Mouse (Mus musculus) ES-E14 (cell line): ENCODE results near the gene Ralb. TPM values are rescaled to one million over a fixed set of nuclear protein-coding genes. Genes with fewer than 3 reads are reported as not detected.

ENCODE experiments used
- DNase-seq: peaks from one replicate; pipeline ENCODE4 v3.0.0-alpha.2; 2013; ENCODE audit warnings: low read depth, low spot score
- H3K27ac ChIP-seq: 2 replicates; pipeline ENCODE4 v1.5.1; 2012; ENCODE audit warnings: low read depth, mild to moderate bottlenecking, low read length, moderate library complexity, mixed read lengths; ENCODE audit not compliant: poor library complexity, insufficient read depth, severe bottlenecking
- H3K36me3 ChIP-seq: 2 replicates; pipeline ENCODE4 v1.6.1; 2012; ENCODE audit warnings: mild to moderate bottlenecking, low read length, moderate library complexity, mixed read lengths; ENCODE audit not compliant: control insufficient read depth, poor library complexity, insufficient read depth, severe bottlenecking
- H3K4me1 ChIP-seq, 2 experiments: fragments of 150-350 bp in 1 of 2; sonication (generic) in 1 of 2; 2 replicates each; pipeline ENCODE4 v1.6.1; 2012; ENCODE audit warnings: low read length in 2 of 2, mild to moderate bottlenecking in 1 of 2, mixed read lengths in 1 of 2; ENCODE audit not compliant: control insufficient read depth in 2 of 2, insufficient read depth in 2 of 2, poor library complexity in 1 of 2
- H3K4me3 ChIP-seq, 2 experiments: fragments of 150-350 bp in 1 of 2; sonication (generic) in 1 of 2; 2 replicates each; pipeline ENCODE4 v1.5.1; 2012; ENCODE audit warnings: low read length in 2 of 2, low read depth in 1 of 2, mild to moderate bottlenecking in 1 of 2, mixed read lengths in 1 of 2; ENCODE audit not compliant: insufficient read depth in 1 of 2, poor library complexity in 1 of 2, severe bottlenecking in 1 of 2
- H3K9ac ChIP-seq: 2 replicates; pipeline ENCODE4 v1.6.1; 2012; ENCODE audit warnings: low read depth, mild to moderate bottlenecking, low read length, mixed read lengths; ENCODE audit not compliant: poor library complexity, insufficient read depth, severe bottlenecking
- H3K9me3 ChIP-seq: fragments of 150-350 bp; sonication (generic); 2 replicates; pipeline ENCODE4 v1.6.1; 2012; ENCODE audit warnings: low read depth, mild to moderate bottlenecking, low read length; ENCODE audit not compliant: control insufficient read depth, insufficient read depth
- CHD2 ChIP-seq: IDR thresholded peaks from 2 replicates; pipeline ENCODE4 v1.6.1; 2014; ENCODE audit warnings: mild to moderate bottlenecking, low read depth, low read length, inconsistent platforms
- HCFC1 ChIP-seq: IDR thresholded peaks from 2 replicates; pipeline ENCODE4 v1.6.1; 2012; ENCODE audit warnings: low read length, inconsistent platforms, borderline replicate concordance; ENCODE audit not compliant: insufficient read depth
- MAFK ChIP-seq: IDR thresholded peaks from 2 replicates; pipeline ENCODE4 v1.6.1; 2014; ENCODE audit warnings: mild to moderate bottlenecking, low read depth, low read length, inconsistent platforms; ENCODE audit not compliant: insufficient read depth
- ZC3H11A ChIP-seq: IDR thresholded peaks from 2 replicates; pipeline ENCODE4 v1.6.1; 2012; ENCODE audit warnings: low read depth, mild to moderate bottlenecking, inconsistent platforms, low read length, borderline replicate concordance
- ZNF384 ChIP-seq: IDR thresholded peaks from 2 replicates; pipeline ENCODE4 v1.6.1; 2012; ENCODE audit warnings: low read depth, low read length, inconsistent platforms
- in situ Hi-C, 2 experiments: fragments of 600-800 bp; cut with MboI; formaldehyde crosslinking; loops; one replicate each; pipeline ENCODE4 v1.15.1; 2025; ENCODE audit warnings: low sequenced_read_pairs in 2 of 2, inconsistent platforms in 1 of 2; ENCODE audit not compliant: unreplicated experiment in 2 of 2
- total RNA-seq: library from RNA; depleted of rRNA; stranded (reverse); fragments of 300-350 nt; gene quantifications from 2 replicates; pipeline ENCODE4 v1.2.3, GENCODE M21; 2012

Ralb gene
- total RNA-seq, 1 experiment = 30.8 TPM

- Histone ChIP-seq H3K9me3 (no peaks in the 10 kb centered on the region), H3K4me3 (no peak overlapping the region), H3K9ac (no peak overlapping the region), H3K36me3 (no peaks in the 10 kb centered on the region), H3K27ac (no peak overlapping the region), H3K4me1 (peaks cover 9 to 25% of the 10 kb centered on the region in 2 experiments; a peak in 2 of 4 replicates)
- TF ChIP-seq ZC3H11A (no peak), HCFC1 (no peak), MAFK (no peak), ZNF384 (no peak), CHD2 (no peak)
- DNase-seq = no peak
- in situ Hi-C loops = no loop called here
Observed at GRCm38 (mm10) chr1:119502729-119503128, 1.9 kb downstream of the Ralb start.

GRCm38 (mm10) chr1:119501881-119502280 is 2.7 kb downstream of the Ralb start:
- no peak for TF ChIP-seq HCFC1
- no peak for TF ChIP-seq ZNF384
- no peak for TF ChIP-seq MAFK
- TF ChIP-seq ZC3H11A = no peak
- no peak for TF ChIP-seq CHD2
- no peak for DNase-seq
- Histone ChIP-seq H3K9me3 (no peaks in the 10 kb centered on the region), H3K4me3 (no peak overlapping the region), H3K4me1 (peaks cover 11 to 30% of the 10 kb centered on the region in 2 experiments; a peak in 3 of 4 replicates), H3K9ac (no peak overlapping the region), H3K27ac (no peak overlapping the region), H3K36me3 (no peaks in the 10 kb centered on the region)
- in situ Hi-C loops = no loop called here

- peaks cover 9 to 38% of the 10 kb centered on the region in 2 experiments for H3K4me1 ChIP-seq
- H3K9me3 ChIP-seq = no peaks in the 10 kb centered on the region
- no peak for DNase-seq
- H3K36me3 ChIP-seq = no peaks in the 10 kb centered on the region
- no peak overlapping the region for H3K4me3 ChIP-seq
- H3K9ac ChIP-seq = no peak overlapping the region
- TF ChIP-seq HCFC1 (no peak), ZNF384 (no peak), ZC3H11A (no peak), CHD2 (no peak), MAFK (no peak)
- H3K27ac ChIP-seq = no peak overlapping the region
- in situ Hi-C loops = no loop called here
Observed at GRCm38 (mm10) chr1:119499456-119499855, 5.1 kb downstream of the Ralb start.

GRCm38 (mm10) chr1:119498536-119499231 is 5.9 kb downstream of the Ralb start:
- Histone ChIP-seq H3K4me1 (peaks cover 9 to 40% of the 10 kb centered on the region in 2 experiments), H3K4me3 (no peak overlapping the region), H3K27ac (no peak overlapping the region), H3K36me3 (no peaks in the 10 kb centered on the region), H3K9me3 (no peaks in the 10 kb centered on the region), H3K9ac (no peak overlapping the region; the same call in 1 of the 2 replicates)
- in situ Hi-C loops = no loop called here
- no peak for DNase-seq
- TF ChIP-seq CHD2 (no peak), ZC3H11A (no peak), ZNF384 (no peak), MAFK (no peak), HCFC1 (no peak)
